Mouse (Mus musculus): Measurements from ENCODE around the gene Tmem230.
"Not testable (repeated sequence)": the region's sequence is repeated elsewhere in the genome, so short reads cannot be mapped to it uniquely, and the experiment has no call there.

The Tmem230 gene

GRCm38 (mm10) chr2:132272694-132273389 is 25.2 kb upstream of the Tmem230 start:
- DNase-seq (ENCODE audit: low read depth, low spot score), result no peak

GRCm38 (mm10) chr2:132270331-132270951 is 22.8 kb upstream of the Tmem230 start:
- DNase-seq (ENCODE audit: low read depth, low spot score), result no peak

GRCm38 (mm10) chr2:132269217-132269616 is 21.6 kb upstream of the Tmem230 start:
- DNase-seq (ENCODE audit: low read depth, low spot score), result no peak

GRCm38 (mm10) chr2:132266086-132266485 is 18.5 kb upstream of the Tmem230 start:
- no peak for DNase-seq (ENCODE audit: low read depth, low spot score)

GRCm38 (mm10) chr2:132265196-132265595 is 17.6 kb upstream of the Tmem230 start:
- no peak for DNase-seq (ENCODE audit: low read depth, low spot score)

GRCm38 (mm10) chr2:132264266-132264710 is 16.7 kb upstream of the Tmem230 start:
- DNase-seq (ENCODE audit: low read depth, low spot score), result no peak

GRCm38 (mm10) chr2:132263421-132264265 is 16.0 kb upstream of the Tmem230 start:
- no peak for DNase-seq (ENCODE audit: low read depth, low spot score)

GRCm38 (mm10) chr2:132262879-132263398 is 15.3 kb upstream of the Tmem230 start, which contains the start of gene Cds2:
Gene Cds2 (plus strand): TSS chr2:132263148.
- DNase-seq (ENCODE audit: low read depth, low spot score), result peak; percentile 98

- DNase-seq (ENCODE audit: low read depth, low spot score), result no peak
Measured at GRCm38 (mm10) chr2:132262175-132262574, 14.6 kb upstream of the Tmem230 start.

- no peak for DNase-seq (ENCODE audit: low read depth, low spot score)
Measured at GRCm38 (mm10) chr2:132260601-132261000, 13.0 kb upstream of the Tmem230 start.

GRCm38 (mm10) chr2:132257350-132258068 is 9.9 kb upstream of the Tmem230 start:
- DNase-seq (ENCODE audit: low read depth, low spot score), result no peak

GRCm38 (mm10) chr2:132253603-132254002 is 6.0 kb upstream of the Tmem230 start:
- no peak for DNase-seq (ENCODE audit: low read depth, low spot score)

- peak; percentile 98 for DNase-seq (ENCODE audit: low read depth, low spot score)
Measured at GRCm38 (mm10) chr2:132252542-132253528, 5.2 kb upstream of the Tmem230 start, which contains the start of gene Pcna. Gene Pcna (minus strand): TSS chr2:132253314.

- no peak for DNase-seq (ENCODE audit: low read depth, low spot score)
Measured at GRCm38 (mm10) chr2:132251911-132252310, 4.3 kb upstream of the Tmem230 start.

GRCm38 (mm10) chr2:132243370-132243769 is 4.2 kb downstream of the Tmem230 start:
- DNase-seq (ENCODE audit: low read depth, low spot score), result no peak

- not testable (repeated sequence) for DNase-seq (ENCODE audit: low read depth, low spot score)
Measured at GRCm38 (mm10) chr2:132240457-132240856, 7.2 kb downstream of the Tmem230 start.

- not testable (repeated sequence) for DNase-seq (ENCODE audit: low read depth, low spot score)
Measured at GRCm38 (mm10) chr2:132239434-132239833, 8.2 kb downstream of the Tmem230 start.

- no peak for DNase-seq (ENCODE audit: low read depth, low spot score)
Measured at GRCm38 (mm10) chr2:132235975-132236374, 11.6 kb downstream of the Tmem230 start.

GRCm38 (mm10) chr2:132235291-132235690 is 12.3 kb downstream of the Tmem230 start:
- no peak for DNase-seq (ENCODE audit: low read depth, low spot score)
